Mouse (Mus musculus) cortical plate, adult 2 months (tissue): ENCODE data around the gene Traf3.

Experiments used
- CTCF ChIP-seq: fragments of 200-500 bp; IDR thresholded peaks from 2 replicates; pipeline ENCODE4 v1.5.1; 2011; ENCODE audit warnings: mild to moderate bottlenecking, control low read depth, low read length; ENCODE audit not compliant: insufficient read depth; ENCODE audit errors: extremely low read depth
- POLR2A ChIP-seq: fragments of 200-500 bp; IDR thresholded peaks from 2 replicates; pipeline ENCODE4 v1.6.1; 2011; ENCODE audit warnings: mild to moderate bottlenecking, low read length, control low read depth; ENCODE audit not compliant: insufficient read depth; ENCODE audit errors: extremely low read depth

- TF ChIP-seq CTCF = no peak
- TF ChIP-seq POLR2A = no peak
Measured at GRCm38 (mm10) chr12:111145269-111145668, 20.9 kb upstream of the Traf3 start.
